Mouse (Mus musculus): ENCODE measurements around the gene Cntnap5a.
"Not testable (repeated sequence)": the region's sequence is repeated elsewhere in the genome, so short reads cannot be mapped to it uniquely, and the experiment has no call there.

Cntnap5a gene

DNA sequence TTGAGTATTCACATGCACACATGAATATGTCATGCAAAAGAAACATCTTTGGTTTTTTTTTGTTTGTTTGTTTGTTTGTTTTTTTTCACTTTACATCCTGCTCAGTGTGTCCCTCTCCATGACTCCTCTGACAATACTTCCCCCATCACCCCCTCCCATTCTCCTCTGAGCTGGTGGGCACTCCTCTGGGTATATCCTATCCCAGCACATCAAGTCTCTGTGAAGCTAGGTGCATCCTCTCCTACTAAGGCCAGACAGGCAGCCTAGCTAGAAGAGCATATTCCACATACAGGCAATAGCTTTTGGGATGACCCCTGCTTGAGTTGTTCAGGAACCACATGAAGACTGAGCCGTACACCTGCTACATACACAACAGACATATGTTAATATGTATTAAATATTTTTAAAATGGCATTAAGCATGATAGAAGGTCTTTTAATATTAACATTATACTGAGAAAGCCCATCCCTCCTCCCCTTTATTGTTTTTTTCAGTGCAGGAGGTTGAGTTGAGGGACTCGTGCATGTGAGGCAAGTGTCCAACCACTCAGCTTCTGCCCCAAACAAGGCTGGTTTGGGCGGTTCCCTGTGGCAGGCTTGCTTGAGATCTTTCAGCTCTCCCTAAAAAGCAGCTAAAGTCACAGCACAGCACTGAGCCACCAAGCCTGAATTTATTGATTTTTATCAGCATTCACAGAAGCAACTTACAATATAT, 422.6 kb downstream of the Cntnap5a start:
- no peak for DNase-seq

DNA sequence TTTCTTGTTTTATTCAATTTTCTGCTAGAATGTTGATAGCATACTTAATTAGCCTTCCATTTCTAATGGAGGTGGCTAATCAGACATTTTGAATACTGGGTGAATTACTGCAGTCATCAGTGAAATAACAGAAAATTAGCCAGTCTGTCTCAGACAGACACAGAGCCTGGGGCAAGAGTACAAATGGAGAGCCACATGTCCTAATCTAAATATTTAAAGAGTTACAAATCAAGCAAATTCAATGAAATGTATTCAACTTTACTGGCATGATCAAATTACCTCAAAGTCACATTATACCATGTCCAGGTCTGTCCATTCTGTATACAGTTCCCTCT, 423.1 kb downstream of the Cntnap5a start:
- DNase-seq: no peak

DNA sequence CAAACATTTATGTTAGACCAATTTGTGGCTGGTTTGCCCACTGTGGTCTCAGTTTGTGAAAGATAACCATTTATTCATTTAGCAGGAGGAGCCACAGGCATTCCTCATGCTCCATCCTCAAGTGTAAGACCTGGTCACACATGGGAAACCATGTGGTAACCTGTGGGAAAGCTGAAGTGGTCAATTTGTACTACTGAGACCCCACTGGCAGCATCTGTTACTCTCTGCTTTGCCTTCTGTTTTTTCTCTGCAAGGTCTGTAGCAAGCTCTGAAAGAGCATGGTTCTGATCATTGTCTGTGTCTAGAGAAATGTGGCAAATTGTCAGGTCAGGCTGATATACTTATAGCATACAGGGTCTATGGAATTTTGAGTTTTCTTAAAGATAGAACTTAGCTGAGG, 423.8 kb downstream of the Cntnap5a start:
- DNase-seq: no peak

DNA sequence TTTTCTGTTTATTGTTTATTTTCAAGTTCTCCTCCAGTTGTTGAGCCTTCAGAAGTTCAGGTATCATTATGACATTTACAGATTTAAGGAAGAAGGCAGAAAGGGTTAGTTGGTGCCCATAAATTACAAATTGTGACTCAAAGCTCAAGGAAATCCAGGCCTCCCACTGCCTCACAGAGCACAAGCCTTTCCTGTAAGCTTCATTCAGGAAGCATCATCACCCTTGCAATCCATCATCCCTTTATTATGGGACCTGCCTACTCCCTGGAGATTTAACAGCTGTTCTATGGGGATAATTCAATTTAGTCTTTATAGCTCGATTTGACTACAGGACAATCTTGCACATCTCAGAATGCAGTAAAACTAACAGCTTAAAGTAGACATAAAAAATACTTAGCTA, 441.2 kb downstream of the Cntnap5a start:
- no peak for DNase-seq

DNA sequence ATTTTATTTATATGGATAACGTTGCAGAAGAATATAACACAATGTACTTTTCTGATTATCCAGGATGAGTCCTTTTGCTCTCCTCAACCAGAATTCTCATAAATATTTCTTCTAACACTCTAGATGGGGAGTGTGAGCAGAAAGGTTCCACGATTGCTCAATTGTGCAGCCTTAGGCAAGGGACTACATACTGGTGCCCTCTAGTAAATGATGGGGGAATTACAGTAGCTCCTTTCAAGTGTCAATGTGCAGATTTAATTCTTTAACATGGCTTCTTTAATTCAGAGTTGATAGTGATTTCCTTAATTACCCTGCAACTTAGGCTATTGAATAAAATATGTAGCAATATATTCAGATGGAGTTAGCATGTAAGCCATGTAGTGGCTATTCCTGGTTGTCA, 442.5 kb downstream of the Cntnap5a start:
- no peak for DNase-seq

DNA sequence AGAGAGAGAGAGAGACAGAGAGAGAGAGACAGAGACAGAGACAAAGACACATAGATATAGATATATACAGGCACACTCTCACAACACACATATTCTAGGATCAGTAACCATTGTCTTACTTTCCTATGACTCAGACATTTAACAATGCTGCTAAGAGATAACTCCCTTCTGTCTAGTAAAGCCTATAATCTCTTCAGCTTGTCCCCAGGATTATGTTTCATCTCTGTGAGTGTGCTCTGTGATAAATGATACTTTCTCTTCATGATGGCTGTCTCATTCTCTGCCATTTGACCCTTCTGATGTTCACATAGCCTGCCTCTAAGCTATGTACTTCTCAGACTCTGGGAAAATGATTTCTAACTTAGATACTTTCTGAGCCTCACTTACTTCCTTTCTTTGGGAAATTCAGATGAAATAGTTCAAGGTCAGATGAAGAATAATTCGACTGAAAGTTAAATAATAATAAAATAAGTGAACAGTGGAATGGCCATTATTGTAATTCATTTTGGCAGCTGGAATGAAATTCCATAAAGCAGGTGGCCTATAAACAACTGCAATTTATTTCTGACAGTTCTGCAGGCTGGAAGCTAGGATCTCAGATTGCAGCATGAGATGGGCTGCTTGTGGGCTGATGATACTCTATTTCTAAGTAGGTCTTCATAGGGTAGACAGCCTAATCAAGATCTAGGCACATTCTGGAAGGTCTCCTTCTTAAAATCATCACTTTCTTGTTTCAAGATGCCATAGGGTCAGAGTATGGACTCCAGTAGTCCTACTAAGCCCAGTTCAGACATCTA, 444.1 kb downstream of the Cntnap5a start:
- no peak for DNase-seq

DNA sequence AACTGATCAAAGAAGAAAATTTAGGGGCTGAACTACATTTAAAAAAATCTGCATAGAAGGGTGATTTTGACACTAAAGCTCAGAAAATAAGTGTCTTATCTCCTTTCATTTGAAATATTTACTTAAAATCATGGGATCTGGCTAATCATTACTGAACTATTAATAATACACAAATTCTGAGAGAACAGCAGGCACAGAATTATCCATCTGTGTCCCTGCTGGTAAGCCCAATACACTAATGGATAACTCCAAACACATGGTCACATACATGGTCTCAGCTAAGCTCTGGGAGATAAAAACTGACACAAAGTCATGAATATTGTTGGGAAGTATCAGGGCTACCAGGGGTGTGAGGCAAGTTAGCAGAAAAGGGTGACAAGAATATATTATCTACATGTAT, 447.9 kb downstream of the Cntnap5a start:
- no peak for DNase-seq

DNA sequence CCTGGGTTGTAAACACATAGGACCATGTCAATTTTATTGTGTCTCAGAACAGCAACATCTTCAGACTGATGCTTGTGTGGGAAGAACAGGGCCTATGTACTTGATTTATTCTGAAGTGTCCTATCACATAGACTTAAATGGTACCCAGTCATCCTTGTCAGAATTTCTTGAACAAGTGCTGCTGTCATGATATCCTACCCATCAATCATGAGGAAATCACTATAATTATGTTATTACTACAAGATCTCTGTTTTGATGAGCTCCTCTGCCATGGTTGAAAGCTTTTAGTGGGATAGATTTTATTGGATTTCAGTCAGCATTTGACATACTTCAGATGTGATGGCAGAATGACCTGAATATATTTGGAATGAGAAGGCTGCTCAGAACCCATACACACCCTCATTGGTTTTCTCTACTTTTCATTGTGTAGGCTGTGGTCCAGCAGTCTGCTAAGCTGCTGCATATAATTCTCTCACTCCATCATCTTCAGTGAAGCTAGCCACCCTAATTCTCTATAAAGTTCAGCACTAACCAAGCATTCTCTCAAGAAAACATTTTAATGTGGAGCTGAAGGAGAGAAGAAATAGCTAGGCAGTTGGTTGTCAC, 465.3 kb downstream of the Cntnap5a start:
- DNase-seq: no peak

DNA sequence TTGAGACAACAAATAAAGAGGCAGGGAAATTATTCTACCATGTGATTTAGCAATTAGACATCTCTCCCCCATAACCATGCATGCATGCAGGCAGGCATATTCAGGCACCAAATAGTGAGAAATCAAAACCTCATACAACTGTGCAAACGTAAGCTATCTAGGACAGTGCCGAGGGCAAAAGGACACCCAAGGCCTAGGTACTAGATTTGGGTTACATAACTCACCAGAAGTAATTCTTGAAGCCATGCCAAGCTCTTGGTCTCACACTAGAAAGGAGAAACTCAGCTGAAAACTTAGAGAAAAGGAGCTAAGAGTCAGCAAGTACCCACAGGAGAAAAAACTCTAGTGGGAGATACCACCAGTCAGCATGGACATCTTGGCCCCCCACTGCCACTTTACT, 499.9 kb downstream of the Cntnap5a start:
- no peak for DNase-seq

DNA sequence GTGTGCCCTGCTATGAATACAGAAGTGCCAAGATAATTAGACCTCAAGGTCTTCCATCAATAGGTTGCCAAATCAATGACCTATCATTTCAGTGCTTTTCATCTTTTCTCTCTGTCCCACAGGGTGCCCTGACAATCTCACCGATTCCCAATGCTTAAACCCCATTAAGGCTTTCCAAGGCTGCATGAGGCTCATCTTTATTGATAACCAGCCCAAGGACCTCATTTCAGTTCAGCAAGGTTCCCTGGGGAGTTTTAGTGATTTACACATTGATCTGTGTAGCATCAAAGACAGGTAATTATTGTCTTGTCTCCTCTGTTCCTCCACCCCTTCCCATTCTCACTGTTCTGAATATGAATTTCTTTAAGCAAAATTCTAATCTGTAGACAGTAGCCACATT, 503.6 kb downstream of the Cntnap5a start:
- DNase-seq: not testable (repeated sequence)

DNA sequence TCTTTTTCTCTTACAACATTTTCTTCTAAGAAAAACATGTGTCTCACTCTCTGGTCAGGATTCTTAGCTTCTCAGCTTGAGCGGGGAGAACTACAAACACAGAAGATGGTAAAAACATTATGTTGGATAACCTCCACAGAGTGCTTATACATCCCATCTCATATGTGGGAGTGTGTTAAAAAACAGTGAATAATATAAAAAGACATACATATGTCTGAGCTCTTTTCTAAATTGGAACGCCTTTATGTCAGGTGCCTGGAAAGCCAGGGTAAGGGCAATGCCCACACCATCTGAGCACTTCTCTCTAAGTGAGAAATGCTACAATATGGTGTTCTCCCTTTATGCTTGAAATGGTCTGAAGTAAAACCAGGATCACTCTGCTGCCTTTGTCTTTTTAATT, 507.7 kb downstream of the Cntnap5a start:
- DNase-seq: no peak

DNA sequence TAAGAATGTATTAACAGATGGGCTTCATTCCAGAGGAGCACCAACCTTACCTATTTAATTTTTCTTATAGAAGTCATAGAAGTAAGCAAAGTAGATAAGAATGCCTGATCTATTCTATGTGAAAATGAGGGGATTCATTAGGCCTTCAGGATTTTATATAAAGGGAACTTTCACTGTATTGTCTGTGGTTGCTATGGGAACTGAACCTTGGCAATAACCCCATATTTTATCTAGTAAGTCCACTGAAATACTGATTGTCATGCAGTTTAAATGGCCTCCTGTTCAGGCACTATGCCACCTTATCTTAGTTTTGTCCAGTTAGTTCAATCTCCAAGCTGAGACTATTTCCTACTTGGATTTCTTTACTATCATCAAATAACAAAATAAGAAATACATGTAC, 532.3 kb downstream of the Cntnap5a start:
- DNase-seq: no peak

DNA sequence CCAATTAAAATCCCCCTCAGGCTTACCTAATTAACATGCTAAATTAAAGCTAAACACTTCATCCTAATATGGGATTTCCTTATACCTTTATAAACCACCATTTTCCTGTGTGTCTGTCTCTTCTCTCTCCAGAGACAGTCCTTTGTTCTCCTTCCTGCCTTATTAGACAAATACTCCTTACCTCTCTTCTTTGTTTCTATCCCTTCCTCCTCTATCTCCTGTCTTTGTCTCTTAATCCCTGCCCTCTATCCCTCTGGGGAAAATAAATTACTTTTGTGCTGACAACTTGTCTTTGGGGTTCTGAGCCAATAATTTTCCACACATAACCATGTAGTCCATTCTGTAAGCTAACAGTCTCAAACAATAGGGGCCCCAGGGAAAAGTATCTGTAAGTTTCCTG, 556.0 kb downstream of the Cntnap5a start:
- DNase-seq: no peak

DNA sequence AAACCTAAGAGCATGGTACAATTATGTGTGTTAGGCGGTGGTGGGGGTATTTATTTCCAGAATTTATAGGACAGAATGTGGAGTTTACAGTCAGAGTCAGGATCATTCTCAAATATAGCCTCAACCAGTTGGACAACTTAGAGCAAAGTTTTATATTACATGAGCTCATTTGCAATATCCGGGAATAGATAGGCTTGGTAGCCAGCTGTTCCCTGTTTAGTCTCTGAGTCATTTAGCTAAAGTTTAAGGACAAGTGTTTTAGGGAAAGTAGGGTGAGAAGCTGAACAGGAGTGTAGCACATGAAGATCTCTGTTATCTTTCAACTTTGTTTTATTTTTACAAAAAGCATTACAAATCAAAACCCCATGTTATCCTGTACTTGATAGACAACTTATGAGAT, 559.3 kb downstream of the Cntnap5a start:
- DNase-seq: no peak

DNA sequence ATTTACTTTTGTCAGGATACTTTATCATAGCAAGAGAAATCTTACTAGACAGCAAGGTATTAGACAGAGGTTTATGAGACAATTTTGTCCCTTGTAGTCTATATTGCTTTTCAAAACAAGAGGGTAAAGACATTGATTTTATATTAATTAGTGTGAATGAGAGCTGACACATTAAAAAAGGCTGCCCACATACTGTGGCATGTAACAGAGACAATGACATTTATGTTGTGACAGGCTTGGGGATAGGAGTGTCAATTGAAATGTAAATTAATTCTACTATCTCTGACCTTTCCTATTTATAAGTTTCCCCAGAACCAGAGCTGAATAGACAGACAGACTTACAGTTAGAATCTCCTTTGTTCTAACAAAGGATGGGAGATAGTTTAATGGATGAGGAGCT, 596.6 kb downstream of the Cntnap5a start:
- no peak for DNase-seq

DNA sequence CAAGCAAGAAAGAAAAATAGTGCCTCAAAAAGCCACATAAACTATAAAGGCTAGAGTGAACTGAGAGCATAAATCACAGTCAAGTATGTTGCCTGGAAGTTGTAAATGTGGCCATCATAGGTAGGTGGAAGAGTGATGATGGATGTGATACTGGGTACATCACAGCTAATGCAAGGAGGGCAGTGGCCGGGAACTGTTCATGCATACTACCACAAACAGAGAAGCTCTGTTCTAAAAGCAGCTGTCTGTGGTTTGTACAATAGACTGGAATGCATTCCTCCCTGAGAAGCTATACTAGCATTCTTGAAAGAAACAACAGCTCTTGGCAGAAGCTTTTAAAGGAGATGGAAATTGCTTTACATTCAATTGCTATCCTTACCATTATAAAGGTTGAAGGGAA, 599.4 kb downstream of the Cntnap5a start:
- DNase-seq: no peak

DNA sequence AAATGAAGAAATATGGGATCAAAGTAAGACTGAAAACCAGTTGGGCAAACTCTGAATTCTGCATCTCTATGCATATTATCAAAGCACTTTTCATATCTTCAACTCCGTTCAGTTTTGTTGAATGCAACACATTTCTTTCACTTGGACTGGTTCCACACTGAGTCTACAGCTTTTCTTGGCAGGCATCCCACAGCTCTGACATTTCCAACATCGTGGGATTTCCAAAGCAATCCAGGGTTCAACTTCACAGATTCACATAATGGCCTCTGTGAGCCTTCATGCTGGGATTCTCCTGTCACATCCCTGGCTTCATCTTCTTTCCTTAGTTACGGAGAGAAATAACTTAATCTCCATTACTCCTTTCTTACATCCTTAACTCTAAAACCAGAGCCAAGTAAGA, 622.0 kb downstream of the Cntnap5a start:
- no peak for DNase-seq

DNA sequence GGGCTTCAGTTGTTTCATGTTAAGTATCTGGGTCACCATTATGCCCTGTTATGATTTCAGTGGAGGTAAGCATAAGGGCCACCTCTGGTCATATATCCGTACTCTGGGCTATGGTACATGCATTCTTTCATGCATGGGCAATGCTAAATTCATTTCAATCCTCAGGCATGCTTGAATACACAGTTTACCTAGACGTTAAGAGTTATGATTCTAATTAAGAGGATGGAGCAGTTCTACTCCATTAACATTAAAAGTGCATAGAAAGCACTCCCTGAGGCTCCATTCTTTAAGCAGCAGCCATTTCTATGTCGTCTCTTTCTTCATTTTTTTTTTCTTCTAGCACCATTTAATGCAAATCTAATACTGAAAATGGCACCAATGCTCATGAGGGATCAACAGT, 627.0 kb downstream of the Cntnap5a start:
- DNase-seq: no peak

DNA sequence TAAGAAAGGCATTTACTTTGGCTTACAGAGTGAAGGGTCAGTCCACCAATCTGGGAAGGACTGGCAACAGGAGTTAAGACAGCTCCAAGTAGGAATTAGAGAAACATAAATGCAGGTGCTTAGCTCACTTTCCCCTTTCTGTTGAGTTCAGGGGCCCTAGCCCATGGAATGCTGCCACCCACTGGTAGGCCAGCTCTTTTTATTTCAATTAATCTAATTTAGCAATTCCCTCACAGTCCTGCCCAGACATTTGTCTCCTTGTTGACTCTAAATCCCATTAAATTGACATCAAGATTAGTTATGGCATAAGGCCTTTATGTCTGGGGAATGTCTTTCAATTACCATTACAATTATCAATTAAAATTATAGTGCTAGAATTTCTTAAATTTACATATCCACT, 628.7 kb downstream of the Cntnap5a start:
- DNase-seq: no peak

DNA sequence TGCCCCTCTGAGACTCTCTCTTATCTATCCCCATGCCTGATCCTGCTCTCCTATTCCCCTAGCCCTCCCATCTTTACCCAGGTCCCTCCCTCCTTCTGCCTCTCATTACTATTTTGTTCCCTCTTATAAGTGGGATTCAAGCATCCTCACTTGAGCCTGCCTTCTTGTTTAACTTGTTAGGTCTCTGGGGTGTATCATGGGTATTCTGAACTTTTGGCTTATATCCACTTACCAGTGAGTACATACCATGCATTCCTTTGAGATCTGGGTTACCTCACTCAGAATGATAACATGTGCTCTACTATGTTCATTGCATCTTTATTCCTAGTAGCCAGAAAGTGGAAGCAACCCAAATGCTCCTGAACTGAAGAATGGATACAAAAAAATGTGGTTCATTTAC, 639.9 kb downstream of the Cntnap5a start:
- no peak for DNase-seq

DNA sequence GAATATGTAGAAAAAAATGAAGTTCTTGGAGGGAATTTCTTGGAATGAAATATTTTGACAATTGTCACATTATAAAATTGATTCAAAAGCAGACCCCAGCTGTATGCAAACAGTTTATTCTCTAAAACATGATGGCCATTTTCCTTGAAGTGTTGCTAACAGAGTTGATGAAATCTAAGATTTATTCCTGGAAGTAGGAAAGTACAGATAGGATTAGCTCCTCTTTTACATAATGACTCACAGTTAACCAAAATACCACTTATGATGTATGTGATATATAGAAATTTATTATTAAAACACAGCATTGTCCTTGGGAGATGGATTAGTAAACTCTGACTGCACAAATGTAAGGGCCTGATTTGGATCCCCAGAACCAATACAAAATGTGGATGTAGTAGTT, 669.1 kb downstream of the Cntnap5a start:
- DNase-seq: no peak

DNA sequence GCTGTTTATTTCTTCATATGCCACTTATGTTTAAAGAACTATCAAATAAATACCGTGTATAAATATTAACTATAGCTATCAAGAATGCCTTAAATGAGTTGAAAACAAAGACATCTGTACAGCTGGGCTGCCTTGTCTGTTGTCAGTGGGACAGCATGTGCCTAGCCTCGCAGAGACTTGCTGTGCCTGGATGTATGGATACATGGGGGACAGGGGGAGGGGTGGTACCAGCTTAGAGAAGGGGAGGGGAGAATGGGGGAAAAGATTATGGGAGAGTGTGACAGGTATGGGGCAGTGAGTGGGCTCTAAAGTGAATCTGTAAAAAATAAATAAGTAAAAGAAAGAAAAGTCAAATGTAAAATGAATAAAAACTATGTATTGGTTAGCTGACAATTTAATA, 681.0 kb downstream of the Cntnap5a start:
- no peak for DNase-seq

DNA sequence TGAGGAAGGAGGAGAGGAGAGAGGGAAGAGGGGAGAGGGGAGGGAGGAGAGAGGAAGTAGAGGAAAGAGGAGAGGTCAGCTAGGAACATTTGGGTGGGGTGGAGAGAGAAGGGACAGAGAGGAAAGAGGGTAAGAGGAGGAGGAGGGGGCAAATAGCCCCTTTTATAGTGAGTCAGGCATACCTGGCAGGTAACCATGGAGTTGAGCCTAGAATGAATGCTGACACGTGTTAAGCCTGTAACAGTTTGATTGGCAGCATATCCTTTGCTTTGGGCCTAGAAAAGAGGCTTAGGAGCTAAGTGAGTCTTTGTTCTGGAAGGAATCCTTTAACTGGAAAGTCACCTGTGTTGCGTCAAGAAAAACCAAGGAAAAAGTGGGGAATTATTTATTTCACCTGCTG, 681.6 kb downstream of the Cntnap5a start:
- no peak for DNase-seq

DNA sequence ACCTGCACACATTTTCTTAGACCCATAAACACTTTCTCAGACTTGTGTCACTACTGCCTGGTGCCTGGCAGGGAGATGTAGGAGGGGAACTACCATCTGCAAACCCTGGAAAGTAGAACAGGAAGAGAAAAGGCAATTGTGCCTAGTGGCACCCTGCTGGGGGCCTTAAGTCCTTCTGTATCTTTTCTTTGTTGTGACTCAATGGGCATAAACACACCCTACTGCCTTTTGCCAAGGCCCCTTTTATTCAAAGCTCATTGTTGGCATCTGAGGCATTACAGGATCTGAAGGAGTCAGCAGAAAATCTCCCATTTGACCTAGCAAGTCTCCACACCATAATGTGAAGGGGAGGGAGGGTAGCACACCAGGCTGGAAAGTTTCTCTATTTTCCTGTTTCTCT, 682.2 kb downstream of the Cntnap5a start:
- no peak for DNase-seq

DNA sequence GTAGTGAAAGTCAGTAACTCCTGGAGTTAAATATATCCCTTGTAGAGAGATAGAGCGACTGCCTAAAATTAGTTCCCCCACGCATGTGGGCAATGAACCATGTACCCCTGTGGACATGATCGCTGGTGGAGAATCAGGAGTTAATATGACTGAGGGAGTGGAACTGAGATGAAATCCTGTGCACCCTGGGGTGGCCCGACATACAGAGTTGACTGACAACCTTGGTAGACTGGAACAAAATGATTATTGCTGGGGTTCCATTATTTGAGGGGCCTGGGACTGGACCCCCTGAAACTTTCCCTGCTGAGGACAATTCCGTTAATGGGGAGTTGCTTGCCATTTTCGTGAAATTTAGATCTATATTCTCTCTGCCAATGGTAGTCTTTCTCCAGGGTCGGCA, 683.0 kb downstream of the Cntnap5a start:
- DNase-seq: no peak
